Mouse (Mus musculus) limb, embryonic 15.5 days (tissue): Measurements from ENCODE around the gene Mcts1. TPM values are rescaled to one million over a fixed set of nuclear protein-coding genes. Genes with fewer than 3 reads are reported as not detected.
A peak's percentile ranks its signal among the peaks of the same experiment; 100 is the strongest.

Experiments
- ATAC-seq: fragments of 200-750 bp; cut with Nextera tagmentation; 2 replicates; pipeline ENCODE4 v1.8.0; 2017; ENCODE audit warnings: low read depth, moderate TSS enrichment; ENCODE audit not compliant: insufficient number of reproducible peaks, low FRiP score, low TSS enrichment
- H3K27ac ChIP-seq: fragments of 300-500 bp; sonication (generic); 2 replicates; pipeline ENCODE4 v1.5.1; 2015; ENCODE audit warnings: moderate library complexity, mild to moderate bottlenecking, inconsistent platforms
- H3K27me3 ChIP-seq: fragments of 300-500 bp; sonication (generic); 2 replicates; pipeline ENCODE4 v1.6.1; 2015; ENCODE audit warnings: inconsistent platforms
- H3K36me3 ChIP-seq: fragments of 300-500 bp; sonication (generic); 2 replicates; pipeline ENCODE4 v1.6.1; 2015; ENCODE audit warnings: inconsistent platforms
- H3K4me1 ChIP-seq: fragments of 300-500 bp; sonication (generic); 2 replicates; pipeline ENCODE4 v1.6.1; 2015; ENCODE audit warnings: inconsistent platforms
- H3K4me2 ChIP-seq: fragments of 300-500 bp; sonication (generic); 2 replicates; pipeline ENCODE4 v1.6.1; 2015; ENCODE audit warnings: mild to moderate bottlenecking, inconsistent platforms
- H3K4me3 ChIP-seq: fragments of 300-500 bp; sonication (generic); 2 replicates; pipeline ENCODE4 v1.5.1; 2015; ENCODE audit warnings: mild to moderate bottlenecking, inconsistent platforms
- H3K9ac ChIP-seq: fragments of 300-500 bp; sonication (generic); 2 replicates; pipeline ENCODE4 v1.6.1; 2015; ENCODE audit warnings: inconsistent platforms
- H3K9me3 ChIP-seq: fragments of 300-500 bp; sonication (generic); 2 replicates; pipeline ENCODE4 v1.6.1; 2016; ENCODE audit warnings: inconsistent platforms
- WGBS: fragments of 180-500 bp; shearing (Covaris S2); methylation state at CpG from one replicate; pipeline ENCODE4 v1.1.7; 2015; 5-methylcytosine and 5-hydroxymethylcytosine counted together
- polyA plus RNA-seq: library from polyadenylated mRNA; unstranded; fragments of >200 nt; fragmentation: Nextera tagmentation; extraction: Ambion mirVana; gene quantifications from 2 replicates; pipeline ENCODE4 v1.2.1, GENCODE M21; 2015

The Mcts1 gene
- polyA plus RNA-seq, result 91.5 and 109 TPM in 2 replicates

DNA sequence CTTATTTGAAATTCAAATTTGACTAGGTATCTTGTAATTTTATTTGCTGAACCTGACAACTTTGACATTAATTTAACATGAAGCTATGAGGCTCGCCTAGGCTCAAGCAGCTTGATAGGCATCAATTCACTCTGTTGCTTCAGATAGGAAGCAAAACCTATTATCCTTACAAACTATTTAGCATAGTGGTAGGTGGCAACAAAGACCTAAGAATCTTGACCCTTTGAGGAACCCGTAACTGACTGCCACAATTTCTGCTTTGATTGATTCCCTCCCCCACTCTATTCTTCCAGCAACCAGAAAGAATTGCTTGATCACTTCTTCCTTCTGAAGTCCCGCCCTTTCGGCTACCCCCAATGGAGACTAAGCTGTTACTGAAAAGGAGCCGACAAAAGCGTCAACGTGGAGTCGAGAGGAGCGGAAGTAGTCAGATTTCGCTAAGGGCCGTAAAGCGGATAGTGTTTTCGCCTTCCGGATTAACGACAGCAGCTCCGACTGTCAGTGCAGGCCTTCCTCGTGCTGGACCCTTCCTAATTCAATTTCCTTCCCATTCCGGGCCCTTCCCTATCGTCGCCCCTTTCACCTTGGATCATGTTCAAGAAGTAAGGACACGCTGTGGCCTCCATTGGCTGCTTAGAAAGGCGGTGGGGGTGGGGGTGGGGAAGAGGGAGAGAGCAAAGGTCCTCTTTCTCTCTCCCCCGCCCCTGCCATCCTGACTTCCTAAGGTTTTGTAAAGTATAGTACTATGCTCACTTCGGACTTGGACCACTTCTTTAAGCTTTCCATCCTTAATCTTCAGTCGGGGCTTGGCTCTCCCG is at the start of gene Mcts1:
TSS of gene Mcts1 (plus strand) at position 402 of the 818 bp plus-strand sequence.
- no peaks in the 10 kb centered on the region for H3K9me3 ChIP-seq
- no peaks in the 10 kb centered on the region for H3K27me3 ChIP-seq
- peak within 1 kb of the TSS; percentile 51 for H3K4me2 ChIP-seq
- WGBS, result 19% methylated on average over 26 of the region's 26 CpGs
- ATAC-seq, result peak; percentile 71; the same call in 1 of the 2 replicates
- H3K4me1 ChIP-seq, result no peaks in the 10 kb centered on the region
- no peaks in the 10 kb centered on the region for H3K36me3 ChIP-seq
- peak within 1 kb of the TSS; percentile 76 for H3K27ac ChIP-seq
- H3K4me3 ChIP-seq, result peak within 1 kb of the TSS; percentile 48
- peak within 1 kb of the TSS; percentile 33; the same call in 1 of the 2 replicates for H3K9ac ChIP-seq

DNA sequence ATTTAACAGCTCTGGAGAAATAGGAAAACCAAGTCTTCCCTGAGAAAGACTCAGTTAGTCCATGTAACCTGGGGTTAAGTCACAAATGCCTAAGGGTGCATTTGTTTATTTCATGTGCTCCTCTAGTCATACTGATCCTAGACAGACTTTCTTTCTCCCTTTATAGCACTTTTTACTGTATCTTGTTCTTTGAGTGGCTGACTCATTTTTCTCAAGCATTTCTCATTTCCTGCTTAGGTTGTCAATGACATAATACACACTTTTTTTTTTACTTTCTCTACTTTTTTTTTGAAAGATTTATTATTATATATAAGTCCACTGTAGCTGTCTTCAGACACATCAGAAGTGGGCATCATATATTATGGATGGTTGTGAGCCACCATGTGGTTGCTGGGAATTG is 47.1 kb upstream of the Mcts1 start:
- no peak for ATAC-seq
- Histone ChIP-seq H3K4me3 (no peak overlapping the region), H3K9me3 (no peaks in the 10 kb centered on the region), H3K27me3 (no peaks in the 10 kb centered on the region), H3K36me3 (no peaks in the 10 kb centered on the region), H3K4me1 (no peaks in the 10 kb centered on the region), H3K9ac (no peak overlapping the region), H3K27ac (no peak overlapping the region), H3K4me2 (no peak overlapping the region)

DNA sequence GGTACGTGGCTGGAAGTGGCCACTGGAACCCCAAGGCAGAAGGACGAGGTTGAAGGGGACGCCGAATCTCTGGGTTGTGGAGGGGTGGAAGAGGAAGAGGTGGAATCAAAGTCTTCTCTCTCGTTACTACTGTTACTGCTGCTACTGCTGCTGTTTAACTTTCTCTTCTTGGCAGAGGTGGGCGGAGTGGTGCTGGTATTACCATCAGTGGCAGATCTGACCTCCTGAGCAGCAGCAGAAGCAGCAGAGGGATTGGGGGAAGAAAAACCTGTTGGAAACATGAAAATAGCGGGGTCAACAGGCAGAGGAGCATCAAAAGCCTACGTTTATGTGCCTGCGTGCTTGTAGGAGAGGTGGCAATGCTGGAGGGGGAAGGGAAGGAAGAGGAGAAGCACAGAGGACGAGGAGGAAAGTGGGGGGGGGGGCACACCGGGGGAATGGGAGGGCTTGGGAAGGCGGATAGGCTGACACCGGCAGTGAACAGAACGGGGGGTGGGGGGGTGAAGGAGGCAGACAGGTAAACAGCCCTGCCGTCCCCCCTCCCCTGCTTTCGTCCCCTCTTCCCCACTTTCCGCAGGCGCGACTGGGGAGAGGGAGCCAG is 36.3 kb upstream of the Mcts1 start:
- H3K4me2 ChIP-seq, result peak overlapping the region; percentile 52
- H3K4me1 ChIP-seq, result no peaks in the 10 kb centered on the region
- 0 out of 2 replicates have a peak overlapping the region, but pooled peaks have one; percentile 48 for H3K9ac ChIP-seq
- H3K27me3 ChIP-seq, result no peaks in the 10 kb centered on the region
- no peak; the same call in 1 of the 2 replicates for ATAC-seq
- peak overlapping the region; percentile 97 for H3K27ac ChIP-seq
- WGBS, result 21% methylated on average over 13 of the region's 19 CpGs
- H3K36me3 ChIP-seq, result no peaks in the 10 kb centered on the region
- no peaks in the 10 kb centered on the region for H3K9me3 ChIP-seq
- peak overlapping the region; percentile 53 for H3K4me3 ChIP-seq

- Histone ChIP-seq H3K27me3 (no peaks in the 10 kb centered on the region), H3K4me2 (peak overlapping the region; percentile 52), H3K9ac (peak overlapping the region; percentile 48), H3K36me3 (no peaks in the 10 kb centered on the region), H3K4me1 (no peaks in the 10 kb centered on the region), H3K4me3 (peak overlapping the region; percentile 53), H3K9me3 (no peaks in the 10 kb centered on the region), H3K27ac (peak overlapping the region; percentile 97)
- ATAC-seq, result peak; percentile 93
- WGBS, result 16% methylated on average over 45 of the region's 52 CpGs
Observed at GRCm38 (mm10) chrX:38564542-38565175, 35.7 kb upstream of the Mcts1 start.

DNA sequence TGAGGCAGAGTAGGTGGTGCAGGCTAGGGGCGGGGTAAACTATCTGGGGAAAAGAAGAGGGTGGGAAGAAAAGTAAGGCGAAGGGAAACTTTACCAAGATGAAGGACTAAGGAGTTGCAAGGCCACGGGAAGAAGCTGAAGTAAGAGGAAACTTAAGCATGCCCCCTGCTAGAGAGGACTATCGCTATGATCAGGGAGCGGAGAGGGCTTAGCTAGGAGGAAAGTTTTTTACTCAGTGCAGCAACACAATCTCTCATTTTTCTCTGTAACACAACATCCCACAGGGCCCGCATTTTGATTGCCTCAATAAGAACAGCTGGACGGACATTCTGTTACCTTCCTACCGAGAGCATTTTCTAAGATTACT is 35.2 kb upstream of the Mcts1 start:
- H3K4me3 ChIP-seq, result peak overlapping the region; percentile 53
- H3K4me1 ChIP-seq, result no peaks in the 10 kb centered on the region
- peak overlapping the region; percentile 34 for H3K4me2 ChIP-seq
- H3K27me3 ChIP-seq, result no peaks in the 10 kb centered on the region
- H3K9ac ChIP-seq, result 0 out of 2 replicates have a peak overlapping the region, but pooled peaks have one; percentile 23
- ATAC-seq, result no peak
- no peaks in the 10 kb centered on the region for H3K9me3 ChIP-seq
- H3K27ac ChIP-seq, result peak overlapping the region; percentile 97
- no peaks in the 10 kb centered on the region for H3K36me3 ChIP-seq
- WGBS, result 20% methylated on average over 8 of the region's 8 CpGs

- Histone ChIP-seq H3K36me3 (no peaks in the 10 kb centered on the region), H3K4me2 (no peak overlapping the region), H3K27ac (no peak overlapping the region), H3K9me3 (no peaks in the 10 kb centered on the region), H3K4me1 (no peaks in the 10 kb centered on the region), H3K27me3 (no peaks in the 10 kb centered on the region), H3K4me3 (no peak overlapping the region), H3K9ac (no peak overlapping the region)
- ATAC-seq, result no peak
- 77% methylated on average over 6 of the region's 6 CpGs for WGBS
Observed at GRCm38 (mm10) chrX:38566521-38567205, 33.7 kb upstream of the Mcts1 start.

GRCm38 (mm10) chrX:38576078-38576477 is 24.3 kb upstream of the Mcts1 start, which contains the start of gene Cul4b:
Gene Cul4b, minus strand, starts transcription at chrX:38576196.
- 86% methylated on average over 15 of the region's 15 CpGs for WGBS
- no peaks in the 10 kb centered on the region for H3K9me3 ChIP-seq
- ATAC-seq, result no peak
- H3K36me3 ChIP-seq, result no peaks in the 10 kb centered on the region
- no peaks in the 10 kb centered on the region for H3K4me1 ChIP-seq
- no peak within 1 kb of the TSS for H3K27ac ChIP-seq
- H3K4me3 ChIP-seq, result no peak within 1 kb of the TSS
- H3K9ac ChIP-seq, result no peak within 1 kb of the TSS
- H3K27me3 ChIP-seq, result no peaks in the 10 kb centered on the region
- H3K4me2 ChIP-seq, result no peak within 1 kb of the TSS

DNA sequence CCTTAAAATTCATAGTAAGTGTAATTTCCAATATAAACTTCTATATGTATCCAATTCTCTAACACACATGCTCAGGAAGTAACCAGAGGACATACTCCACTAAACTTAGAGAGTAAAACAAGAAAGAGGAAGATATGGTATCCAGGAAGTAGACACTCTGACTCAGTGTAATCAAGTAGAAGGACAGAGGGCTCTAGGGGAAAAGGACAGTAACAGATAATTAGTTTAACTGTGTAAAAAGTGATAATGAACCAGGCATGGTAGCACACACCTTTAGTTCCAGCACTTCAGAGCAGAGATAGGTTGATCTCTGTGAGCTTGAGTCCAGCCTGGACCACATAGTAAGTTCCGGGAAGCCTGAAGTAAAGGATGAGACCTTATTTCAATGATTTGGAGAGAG is 19.2 kb upstream of the Mcts1 start:
- H3K4me2 ChIP-seq, result no peak overlapping the region
- H3K27me3 ChIP-seq, result no peaks in the 10 kb centered on the region
- no peaks in the 10 kb centered on the region for H3K36me3 ChIP-seq
- 100% methylated on average over 1 of the region's 1 CpGs for whole genome bisulfite sequencing
- H3K9me3 ChIP-seq, result no peaks in the 10 kb centered on the region
- no peak overlapping the region for H3K27ac ChIP-seq
- no peak overlapping the region for H3K4me3 ChIP-seq
- no peak overlapping the region for H3K9ac ChIP-seq
- H3K4me1 ChIP-seq, result no peaks in the 10 kb centered on the region
- ATAC-seq, result no peak

GRCm38 (mm10) chrX:38583261-38583660 is 17.1 kb upstream of the Mcts1 start:
- Histone ChIP-seq H3K4me2 (no peak overlapping the region), H3K27ac (no peak overlapping the region), H3K4me3 (no peak overlapping the region), H3K27me3 (no peaks in the 10 kb centered on the region), H3K36me3 (no peaks in the 10 kb centered on the region), H3K4me1 (no peaks in the 10 kb centered on the region), H3K9me3 (no peaks in the 10 kb centered on the region), H3K9ac (no peak overlapping the region)
- no peak for ATAC-seq

- Histone ChIP-seq H3K9ac (no peak overlapping the region), H3K36me3 (no peaks in the 10 kb centered on the region), H3K9me3 (no peaks in the 10 kb centered on the region), H3K4me3 (no peak overlapping the region), H3K4me2 (no peak overlapping the region), H3K27me3 (no peaks in the 10 kb centered on the region), H3K4me1 (no peaks in the 10 kb centered on the region), H3K27ac (no peak overlapping the region)
- 30% methylated on average over 4 of the region's 4 CpGs for WGBS
- ATAC-seq, result no peak
Observed at GRCm38 (mm10) chrX:38589827-38590226, 10.6 kb upstream of the Mcts1 start.

DNA sequence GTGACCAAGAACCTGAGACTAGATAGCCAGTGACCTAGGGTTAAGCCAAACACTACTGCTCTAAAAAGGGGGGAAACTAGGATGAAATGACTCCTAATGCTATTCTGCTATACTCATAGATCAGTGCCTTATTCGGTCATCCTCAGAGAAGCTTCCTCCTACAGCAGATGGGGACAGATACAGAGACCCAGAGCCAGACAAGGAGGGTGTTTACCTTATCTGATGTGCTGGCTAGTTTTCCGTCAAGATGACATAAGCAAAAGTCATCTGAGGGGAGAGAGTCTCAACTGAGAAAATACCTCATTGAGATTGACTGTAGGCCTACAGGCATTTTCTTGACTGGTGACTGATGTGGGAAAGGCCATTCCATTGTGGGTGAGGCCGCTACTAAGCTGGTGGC is 8.6 kb upstream of the Mcts1 start:
- Histone ChIP-seq H3K4me2 (no peak overlapping the region), H3K27ac (no peak overlapping the region), H3K4me3 (no peak overlapping the region), H3K4me1 (no peaks in the 10 kb centered on the region), H3K9me3 (no peaks in the 10 kb centered on the region), H3K27me3 (no peaks in the 10 kb centered on the region), H3K9ac (no peak overlapping the region), H3K36me3 (no peaks in the 10 kb centered on the region)
- 78% methylated on average over 3 of the region's 3 CpGs for WGBS
- no peak for ATAC-seq
